Mouse (Mus musculus) heart, postnatal 0 days (tissue): ENCODE data around the gene Sall2.

Experiments
- CTCF ChIP-seq: IDR thresholded peaks from 2 replicates; pipeline ENCODE4 v1.5.1; 2016; ENCODE audit warnings: antibody characterized with exemption, control low read depth, low read depth
- EP300 ChIP-seq: IDR thresholded peaks from 2 replicates; pipeline ENCODE4 v1.6.1; 2016; ENCODE audit warnings: antibody characterized with exemption, low read depth

DNA sequence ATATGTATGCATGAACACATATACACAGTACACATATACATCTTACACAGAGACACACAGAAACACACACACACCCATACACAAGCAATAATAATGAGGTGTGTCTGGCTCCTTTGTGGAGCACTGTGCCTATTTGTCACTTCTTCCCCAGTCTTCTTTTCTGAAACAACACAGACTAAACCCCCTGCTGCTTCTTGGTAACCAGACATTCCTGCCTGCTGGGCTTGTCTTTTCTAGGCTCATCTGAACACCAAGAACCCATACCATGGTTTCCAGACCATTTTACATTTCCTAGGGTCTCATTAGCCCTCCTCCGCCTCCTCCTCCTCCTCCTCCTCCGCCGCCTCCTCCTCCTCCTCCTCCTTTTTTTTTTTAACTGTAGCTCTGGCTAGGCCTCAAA is 3.6 kb upstream of the Sall2 start:
- no peak for TF ChIP-seq CTCF
- no peak for TF ChIP-seq EP300
